Mouse (Mus musculus) right cerebral cortex, postnatal 4 days (tissue): ENCODE data around the gene Smim13.
A peak's percentile ranks its signal among the peaks of the same experiment; 100 is the strongest.
"Not testable (repeated sequence)": the region's sequence is repeated elsewhere in the genome, so short reads cannot be mapped to it uniquely, and the experiment has no call there.

ENCODE experiments used
- DNase-seq: peaks from one replicate; pipeline ENCODE4 v3.0.0-alpha.2; 2022

The Smim13 gene

DNA sequence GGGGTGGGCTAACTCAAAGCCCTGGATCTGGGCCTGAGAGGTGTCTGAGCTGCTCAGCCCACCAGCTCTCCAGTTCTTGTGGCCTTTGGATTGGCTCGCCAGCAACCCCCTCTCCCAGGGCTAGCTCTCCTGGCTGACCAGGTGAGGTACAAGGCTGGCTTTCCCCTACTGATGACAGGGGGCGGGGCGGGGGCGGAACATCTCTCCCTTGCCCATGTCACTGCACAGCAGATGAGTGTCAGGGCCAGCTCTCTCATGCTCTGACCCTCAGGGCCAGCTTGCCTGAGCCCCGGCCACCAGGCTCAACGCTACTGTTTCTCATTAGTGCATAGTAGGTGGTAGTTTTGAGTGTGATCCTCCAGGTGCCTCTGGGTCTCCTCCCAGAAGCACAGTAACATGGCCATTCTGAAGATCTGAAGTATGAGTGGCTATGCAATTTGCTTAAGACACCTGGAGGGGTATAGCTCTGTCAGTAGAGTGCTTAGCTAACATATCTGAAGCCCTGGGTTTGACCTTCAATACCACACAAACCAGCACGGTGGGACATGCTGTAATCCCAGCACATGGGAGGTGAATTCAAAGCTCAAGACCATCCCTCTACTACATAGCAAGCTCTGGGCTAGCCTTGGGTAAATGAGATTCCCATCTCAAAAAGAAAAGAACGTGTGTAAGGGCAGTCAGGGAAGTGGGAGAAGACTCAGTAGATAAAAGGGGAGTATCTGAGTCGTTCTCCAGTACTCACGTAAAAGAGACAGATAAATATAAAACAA is 11.4 kb upstream of the Smim13 start:
- no peak for DNase-seq

DNA sequence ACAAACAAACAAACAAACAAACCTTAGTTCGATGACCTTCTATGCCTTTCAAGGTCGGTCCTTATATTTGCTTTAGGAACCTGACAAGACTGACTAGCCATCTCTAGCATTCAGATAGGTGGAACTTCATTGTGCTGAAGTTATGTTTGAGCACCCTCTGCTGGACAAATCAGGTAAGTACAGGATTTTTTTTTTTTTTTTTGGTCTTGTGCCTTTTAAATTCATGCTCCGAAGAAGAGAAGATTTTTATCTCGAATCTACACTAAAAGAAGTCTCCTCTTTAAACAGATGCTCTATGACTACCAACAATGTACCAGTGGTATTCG is 10.9 kb upstream of the Smim13 start:
- DNase-seq, result no peak

DNA sequence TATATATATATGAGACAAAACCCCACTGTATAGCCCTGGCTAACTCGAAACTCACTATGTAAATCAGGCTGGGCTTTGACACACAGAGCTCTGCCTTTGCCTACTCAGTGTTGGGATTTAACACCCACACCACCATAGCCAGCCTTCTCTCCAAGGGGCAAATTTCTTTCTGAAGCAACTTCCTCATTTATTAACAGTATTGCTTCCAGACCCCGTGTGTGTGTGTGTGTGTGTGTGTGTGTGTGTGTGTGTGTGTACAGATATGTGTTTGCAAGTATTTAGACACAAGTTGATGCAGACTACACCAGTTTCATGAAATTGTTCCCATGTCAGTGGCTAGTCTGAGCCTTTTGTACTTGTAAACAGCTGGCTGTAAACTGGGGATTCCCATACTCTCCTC is 8.1 kb upstream of the Smim13 start:
- DNase-seq, result no peak

DNA sequence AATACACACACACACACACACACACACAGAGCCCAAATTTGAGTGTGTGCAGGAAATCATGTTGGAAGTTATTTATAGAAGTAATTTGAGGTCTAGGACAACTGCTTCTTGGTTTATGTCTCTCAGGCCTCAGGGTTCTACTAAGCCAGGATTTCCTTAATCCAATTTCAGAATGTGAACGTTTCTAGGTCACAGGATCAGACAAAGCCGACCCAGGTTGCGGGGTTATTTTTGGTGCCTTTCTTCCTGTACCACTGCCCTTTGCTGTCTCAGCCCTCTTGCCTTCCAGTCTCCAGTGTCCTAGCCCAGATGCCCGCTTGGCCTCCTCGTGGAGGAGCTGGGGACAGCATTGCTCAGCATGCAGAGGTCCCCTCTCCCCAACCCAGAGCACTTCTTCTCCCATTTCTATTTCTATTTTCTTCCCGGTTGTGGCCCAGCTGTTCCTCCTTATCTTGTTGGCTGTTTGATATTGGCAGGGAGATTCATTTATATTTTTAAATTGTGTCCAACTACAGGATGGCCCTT is 5.3 kb upstream of the Smim13 start:
- DNase-seq, result no peak

DNA sequence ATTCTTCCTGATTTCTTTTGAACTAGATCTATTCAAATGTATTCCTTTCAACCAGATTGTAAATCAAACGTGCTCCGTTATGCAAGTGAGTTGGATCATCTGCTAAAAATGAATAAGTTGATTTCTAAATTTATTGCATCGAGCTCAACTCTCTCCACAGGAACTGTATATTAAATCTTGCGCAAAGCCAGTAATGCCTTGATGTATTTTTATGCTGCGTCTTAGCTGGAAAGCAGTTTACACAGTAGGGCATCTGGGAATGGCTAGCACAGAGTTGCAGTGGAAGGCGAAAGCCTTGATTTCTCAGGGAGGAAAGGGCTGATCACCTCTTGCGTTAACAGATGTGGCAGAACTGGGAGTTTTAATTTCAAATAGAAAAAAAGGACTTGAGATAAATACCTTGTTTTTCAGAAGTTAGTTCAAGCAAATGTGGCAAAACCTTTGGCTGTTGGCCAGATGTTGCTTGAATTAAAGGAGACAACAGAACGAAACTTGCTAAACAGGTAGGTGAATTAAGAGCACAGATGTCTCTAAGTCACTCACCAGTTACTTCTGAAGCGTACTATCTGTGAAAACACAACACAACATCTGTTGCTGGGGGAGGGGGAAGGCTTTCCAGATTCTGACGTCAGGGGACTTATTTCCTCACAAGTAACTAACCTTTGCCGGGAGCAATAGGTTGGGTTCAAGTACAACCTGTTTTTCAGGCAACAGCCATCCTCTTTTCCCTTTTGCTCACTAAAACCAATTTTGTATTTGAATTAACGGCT is 708 bp upstream of the Smim13 start:
- no peak for DNase-seq

DNA sequence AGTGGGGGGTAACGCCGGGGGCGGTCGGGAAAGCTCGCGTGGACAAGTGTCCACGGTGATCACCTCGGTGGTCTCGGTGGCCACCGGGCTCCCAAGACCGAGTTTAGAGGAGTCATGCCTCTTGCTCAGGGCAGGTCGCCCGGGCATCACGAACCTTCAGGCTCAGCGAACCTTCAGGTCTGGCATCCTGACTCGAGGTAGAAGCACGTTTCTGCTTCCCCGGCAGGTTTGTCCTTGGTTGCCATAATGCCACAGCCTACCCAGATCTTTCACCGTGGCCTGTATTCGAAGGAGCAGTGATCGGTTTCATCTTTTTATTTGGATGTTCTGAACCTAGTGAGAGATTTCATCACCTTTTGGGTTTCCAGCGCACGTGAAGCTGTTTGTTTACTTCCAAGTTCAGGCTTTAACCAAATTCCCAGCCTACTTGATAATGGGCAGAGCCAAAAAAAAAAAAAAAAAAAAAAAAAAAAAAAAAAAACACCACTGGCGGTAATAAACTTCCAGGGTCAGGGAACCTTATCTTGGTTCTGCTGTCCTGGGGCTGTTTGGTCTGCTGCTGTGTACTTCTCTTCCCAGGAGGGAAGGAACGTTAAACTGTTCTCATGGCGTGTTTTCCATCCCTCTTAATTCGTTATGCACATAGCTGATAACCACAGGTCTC is 806 bp downstream of the Smim13 start:
- no peak for DNase-seq

DNA sequence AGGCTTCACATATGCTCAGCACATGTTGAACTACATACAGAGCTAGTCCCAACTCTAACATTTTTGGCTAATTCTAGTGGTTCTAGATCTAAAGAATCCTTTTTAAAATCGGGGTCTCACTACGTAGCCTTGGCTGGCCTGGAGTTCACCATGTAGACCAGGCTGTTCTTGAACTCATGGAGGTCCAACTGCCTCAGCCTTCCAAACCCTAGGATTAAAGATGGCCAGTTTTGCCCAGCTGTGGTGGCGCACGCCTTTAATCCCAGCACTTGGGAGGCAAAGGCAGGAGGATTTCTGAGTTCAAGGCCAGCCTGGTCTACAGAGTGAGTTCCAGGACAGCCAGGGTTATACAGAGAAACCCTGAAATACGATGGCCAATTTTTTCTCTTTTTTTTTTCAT is 1.6 kb downstream of the Smim13 start:
- DNase-seq, result not testable (repeated sequence)

DNA sequence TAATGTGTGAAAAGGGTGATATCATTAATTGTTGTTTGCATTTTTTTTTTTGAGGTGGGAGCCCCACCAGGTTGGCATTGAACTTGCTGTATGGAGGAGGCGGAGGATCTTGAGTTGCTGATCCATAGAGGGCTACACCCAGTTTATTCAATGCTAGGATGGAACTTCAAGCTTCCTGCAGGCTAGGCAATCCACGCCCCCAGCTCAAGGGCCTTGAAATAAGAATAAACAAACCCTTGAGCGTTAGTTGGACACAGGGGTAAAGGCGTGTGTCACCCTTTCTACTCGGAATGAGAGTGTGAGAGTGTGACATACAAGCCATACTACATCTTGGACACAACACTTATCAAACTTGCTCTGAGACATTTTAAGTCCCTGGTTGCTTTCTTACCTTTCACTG is 2.0 kb downstream of the Smim13 start:
- no peak for DNase-seq

DNA sequence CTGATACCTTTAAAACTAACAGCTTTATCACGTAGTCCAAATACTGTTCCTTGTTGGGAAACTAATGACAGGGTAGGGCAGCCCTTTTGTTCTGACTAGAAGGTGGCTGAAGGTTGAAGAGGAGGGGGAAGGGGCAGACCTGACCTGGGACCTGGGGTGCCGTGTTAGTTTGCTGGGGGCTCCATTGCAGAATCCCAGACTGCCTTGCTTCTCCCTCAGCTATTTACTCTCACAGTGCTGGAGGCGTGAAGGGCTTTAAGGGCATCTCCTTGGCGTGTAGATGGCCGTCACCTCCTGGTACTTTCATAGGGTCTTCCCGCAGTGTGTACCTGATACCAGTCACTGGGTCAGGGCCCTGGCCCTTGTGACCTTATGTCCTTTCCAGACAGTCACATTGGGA is 2.5 kb downstream of the Smim13 start:
- no peak for DNase-seq

DNA sequence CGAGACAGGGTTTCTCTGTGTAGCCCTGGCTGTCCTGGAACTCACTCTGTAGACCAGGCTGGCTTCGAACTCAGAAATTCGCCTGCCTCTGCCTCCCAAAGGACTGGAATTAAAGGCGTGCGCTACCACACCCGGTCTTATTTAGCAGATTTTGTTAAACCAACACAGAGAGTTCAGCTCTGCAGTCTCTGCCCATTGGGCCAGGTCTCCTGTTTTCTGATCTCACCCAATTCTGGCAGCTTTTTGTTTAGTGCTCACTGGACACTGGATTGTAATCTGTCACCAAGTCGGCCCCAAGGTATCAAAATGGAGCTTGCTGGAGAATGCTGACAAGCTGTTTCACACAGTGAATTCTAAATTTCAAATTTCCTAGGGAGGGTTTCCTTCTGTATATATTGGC is 3.1 kb downstream of the Smim13 start:
- no peak for DNase-seq

DNA sequence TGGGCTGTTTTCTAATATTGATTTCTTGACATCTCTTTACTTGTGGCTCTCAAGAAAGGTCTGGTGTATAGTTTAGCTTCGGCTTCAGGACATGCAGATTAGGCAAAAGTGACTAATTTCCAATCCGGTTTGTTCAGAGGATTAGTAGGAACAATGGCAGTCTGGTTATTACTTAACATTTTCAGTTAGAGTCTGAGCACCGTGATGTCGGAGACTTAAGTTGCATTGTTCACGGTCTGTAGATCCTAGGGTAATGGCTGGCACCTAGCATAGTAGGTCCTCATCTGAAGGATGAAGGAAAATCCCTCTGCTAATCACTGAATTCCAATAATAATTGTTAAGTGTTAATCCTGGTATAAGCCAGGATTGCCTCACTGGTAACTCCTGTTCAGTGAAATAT is 6.5 kb downstream of the Smim13 start:
- no peak for DNase-seq

DNA sequence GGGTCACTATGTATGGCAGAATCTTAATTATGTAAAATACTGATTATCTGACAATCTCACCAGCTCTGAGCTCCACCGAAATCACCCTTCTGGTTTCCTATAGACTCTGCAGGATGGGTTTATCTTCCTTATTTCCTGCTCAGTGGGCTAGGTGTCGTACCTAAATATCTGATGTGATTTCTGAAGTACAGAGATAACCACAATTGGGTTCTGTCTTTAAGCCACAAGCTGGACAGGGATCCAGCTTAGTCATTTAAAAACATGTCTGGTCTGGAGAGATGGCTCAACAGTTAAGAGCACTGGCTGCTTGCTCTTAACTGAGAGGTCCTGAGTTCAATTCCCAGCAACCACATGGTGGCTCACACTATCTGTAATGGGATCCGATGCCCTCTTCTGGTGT is 7.3 kb downstream of the Smim13 start:
- DNase-seq, result no peak

DNA sequence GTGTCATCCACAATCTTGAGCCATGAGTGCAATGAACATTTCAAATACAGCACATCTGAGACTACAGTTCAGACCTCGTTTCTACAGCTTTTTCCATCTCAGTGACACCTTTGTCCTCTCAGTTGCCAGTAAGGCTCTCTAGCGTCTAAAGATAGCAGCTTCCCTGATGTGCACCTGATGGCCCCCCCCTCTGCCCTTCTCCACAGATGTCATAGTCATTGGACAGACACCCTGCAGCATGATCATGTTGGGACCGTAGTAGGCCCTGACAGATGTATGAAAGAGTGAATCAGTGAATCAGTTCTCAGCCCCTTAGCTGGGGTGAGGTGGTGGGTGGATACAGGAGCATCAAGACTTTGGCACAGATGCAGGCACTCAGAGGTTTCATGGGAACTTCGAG is 8.2 kb downstream of the Smim13 start:
- no peak for DNase-seq

DNA sequence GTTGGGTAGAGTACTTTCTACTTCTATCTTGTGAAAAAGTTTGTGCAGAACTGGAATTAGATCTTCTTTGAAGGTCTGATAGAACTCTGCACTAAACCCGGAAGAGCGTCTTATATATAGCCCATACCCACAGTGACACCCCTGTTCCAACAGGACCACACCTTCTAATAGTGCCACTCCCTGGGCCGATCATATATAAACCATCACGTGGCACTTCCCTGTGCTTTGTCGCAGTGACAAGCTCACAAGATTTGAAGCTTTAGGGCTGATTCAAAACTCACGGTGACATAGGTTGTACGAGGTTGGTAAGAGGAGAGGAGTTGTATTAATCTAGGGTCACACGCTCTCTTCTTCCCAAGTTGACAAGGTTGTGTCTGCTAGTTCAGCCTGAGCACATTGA is 12.0 kb downstream of the Smim13 start:
- DNase-seq, result not testable (repeated sequence)

DNA sequence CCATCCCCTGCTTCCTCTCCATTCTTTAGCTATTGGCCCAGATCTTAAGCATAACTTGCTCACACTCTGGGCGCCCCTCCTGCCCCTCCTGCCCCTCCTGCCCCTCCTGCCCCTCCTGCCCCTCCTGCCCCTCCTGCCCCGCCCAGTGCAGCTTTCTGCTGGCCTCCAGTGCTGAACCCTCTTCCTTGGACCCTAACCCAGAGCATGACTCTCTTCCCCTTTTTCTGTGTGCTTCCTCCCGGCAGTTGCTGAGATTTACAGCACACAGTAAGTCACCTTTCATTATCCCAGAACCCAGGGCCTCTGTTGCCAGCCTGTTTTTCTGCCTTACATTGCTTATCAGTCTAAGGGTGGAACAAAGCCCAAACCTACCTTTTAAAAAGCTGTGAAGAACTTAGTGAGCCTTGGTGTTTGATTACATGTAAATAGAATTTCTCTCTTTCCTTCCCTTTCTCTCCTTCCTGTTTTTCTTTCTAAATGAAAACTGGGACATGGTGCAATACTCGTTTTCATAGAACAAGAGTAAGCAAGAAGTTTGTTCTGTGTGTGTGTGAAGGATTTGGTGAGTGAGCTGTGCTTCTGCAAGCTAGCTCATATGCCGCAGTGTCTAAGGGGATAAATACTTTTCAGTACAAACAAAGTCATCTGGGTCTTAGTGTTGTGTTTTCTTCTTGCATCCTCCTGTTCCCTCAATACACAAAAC is 13.8 kb downstream of the Smim13 start:
- no peak for DNase-seq

DNA sequence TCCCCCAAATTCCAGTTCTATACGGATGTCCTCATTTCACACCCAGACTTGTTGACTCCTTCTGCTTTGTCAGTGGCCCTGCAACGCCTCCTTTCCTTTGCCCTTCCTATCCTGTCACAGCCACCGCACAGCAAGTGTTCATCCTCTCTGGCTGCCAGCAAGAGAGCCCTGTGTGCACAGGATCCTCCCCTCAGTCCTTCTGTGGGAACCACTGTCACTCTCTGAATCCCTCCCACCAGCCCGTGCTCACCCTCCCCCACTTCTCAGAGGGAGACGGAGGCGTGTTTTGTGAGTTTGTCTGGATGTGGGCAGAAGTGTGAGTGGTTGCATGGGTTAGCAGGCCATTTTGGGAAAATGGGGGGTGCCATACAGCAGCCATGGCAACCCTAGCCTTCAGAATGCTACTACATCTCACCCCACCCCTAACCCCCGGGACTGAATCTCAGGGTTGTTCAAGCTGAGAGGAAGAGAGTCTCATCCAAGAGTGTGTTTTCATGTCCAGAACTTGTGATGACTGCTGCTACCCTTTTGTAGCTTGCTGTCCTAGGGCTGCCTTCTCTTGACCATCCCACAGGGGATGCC is 18.3 kb downstream of the Smim13 start:
- DNase-seq, result no peak

DNA sequence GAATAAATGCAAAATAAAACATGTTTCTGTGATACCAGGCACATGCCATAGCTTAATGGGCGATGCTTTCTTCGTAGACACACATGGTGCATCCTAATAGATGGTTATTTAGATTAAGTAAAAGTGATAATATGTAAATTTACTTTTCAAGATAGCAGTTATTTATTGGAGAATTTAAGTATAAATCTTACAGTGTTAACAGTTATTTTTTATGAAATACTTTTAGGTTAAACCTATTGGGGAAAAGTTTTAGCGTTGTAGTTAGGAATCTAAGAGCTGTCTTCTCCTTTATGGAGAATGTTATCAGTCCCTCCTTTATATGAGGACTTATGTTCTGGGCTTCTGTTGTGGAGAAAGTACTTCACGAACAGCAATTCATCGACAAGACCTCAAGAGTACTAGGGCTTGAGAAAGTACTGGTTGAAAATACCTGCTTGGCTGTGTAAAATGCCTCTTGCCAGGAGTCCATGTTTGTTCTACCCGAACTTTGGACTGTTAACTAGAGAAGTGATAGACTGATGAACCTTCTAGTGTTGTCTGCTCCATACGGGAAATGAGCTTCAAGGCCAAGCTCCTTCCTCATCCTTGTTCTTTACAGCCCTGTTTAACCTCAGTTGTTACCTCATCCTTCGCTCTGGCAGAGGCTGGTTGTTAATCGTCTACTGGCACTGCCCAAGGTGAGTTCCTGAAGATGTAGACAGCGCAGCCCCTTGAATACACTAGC is 24.4 kb downstream of the Smim13 start, which contains the start of gene Gm17364:
Gm17364 (minus strand) TSS at position 51 of the 724 bp plus-strand sequence.
- no peak for DNase-seq

DNA sequence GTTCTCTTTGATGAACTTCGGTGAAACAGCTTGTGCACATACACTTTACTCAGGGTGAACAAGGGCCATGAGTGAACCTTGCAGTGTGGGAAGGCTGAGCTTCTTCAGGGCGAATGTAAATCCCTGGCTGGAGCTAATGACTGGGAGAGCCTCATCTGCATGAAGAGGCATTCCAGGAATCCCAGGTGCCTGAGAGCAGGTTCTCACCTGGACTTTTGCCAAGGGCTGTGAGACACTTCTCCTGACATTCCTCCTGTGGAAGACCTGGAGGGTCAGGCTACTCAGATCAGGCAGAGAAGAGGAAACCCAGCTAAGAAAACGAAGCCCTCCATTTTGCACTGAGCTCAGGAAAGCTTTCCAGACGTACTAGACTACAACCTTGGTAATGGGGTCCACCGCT is 31.1 kb downstream of the Smim13 start:
- no peak for DNase-seq

DNA sequence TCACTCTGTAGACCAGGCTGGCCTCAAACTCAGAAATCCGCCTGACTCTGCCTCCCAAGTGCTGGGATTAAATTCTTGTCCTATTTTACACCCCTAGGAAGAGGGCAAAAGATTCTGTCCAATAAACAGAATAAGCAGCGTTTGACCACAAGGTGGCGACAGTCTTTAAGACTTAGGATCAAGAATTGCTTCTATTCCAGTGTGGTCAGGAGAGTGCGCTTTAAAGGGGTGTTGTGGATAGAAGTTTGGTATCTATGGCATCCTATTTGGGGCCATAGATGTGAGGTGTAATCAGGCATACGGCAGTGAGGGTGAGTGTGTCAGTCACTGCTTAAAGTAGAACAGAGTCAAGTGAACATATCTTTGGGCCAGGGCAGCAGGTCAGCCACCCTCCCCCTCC is 33.6 kb downstream of the Smim13 start:
- peak; percentile 78 for DNase-seq

DNA sequence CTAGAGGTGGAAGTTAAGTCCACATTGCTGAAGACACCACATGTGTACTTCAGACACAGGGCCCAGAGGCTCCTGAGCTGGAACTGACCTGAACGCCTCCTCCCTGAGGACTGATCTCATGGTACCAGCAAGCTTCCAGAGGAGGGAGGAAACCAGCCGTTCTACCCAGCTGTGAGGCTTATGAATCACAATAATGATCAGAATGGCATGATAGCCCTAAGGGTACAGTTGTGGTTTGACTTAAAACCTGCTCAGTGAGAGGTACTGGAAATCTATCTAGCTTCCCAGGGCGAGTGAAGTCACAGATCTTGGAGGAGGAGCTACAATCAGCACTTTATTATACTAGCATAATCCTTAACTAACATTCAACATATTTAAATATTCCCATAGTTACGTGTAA is 35.8 kb downstream of the Smim13 start:
- DNase-seq, result no peak

DNA sequence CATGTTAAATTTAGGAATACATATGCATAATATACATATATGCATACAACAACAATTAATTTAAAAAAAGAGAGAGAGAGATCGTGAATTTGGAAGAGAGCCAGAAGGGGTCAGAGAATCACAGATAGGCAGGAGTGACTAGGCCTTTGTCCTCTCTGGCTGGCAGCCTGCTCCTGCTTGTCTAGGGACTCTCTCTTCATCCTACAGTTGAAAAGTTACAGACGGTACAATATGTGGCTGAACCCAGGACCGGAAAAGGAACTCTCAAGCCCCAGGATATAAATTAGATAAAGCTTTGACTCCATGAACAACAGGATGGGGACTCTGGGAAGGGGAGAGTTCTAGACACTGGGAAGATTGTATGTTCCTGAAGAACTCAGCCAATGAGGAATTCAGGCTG is 36.6 kb downstream of the Smim13 start:
- DNase-seq, result no peak

DNA sequence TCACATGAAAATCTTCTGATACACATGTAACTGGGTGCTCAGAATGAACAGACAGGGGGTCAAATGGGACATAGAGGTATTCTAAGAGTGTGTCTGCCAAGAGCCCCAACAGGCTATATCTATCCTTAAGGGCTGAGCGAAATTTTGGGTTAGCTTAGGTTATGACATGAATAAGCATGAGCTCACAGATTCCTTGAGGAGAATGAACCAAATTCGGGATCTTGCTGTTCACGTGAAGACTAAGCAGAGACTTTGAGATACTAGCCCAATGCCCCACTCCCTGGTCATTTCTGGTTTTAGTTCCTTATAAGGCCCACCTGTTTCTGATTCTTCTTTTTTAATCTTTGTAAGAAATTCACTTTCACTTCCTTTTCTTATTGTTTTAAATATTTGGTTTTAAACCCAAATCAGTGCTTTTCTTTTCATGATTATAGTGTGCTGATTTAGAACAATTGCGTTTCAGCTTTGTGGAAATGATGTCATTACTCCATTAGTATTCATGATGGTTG is 41.9 kb downstream of the Smim13 start:
- DNase-seq, result no peak
